Mouse (Mus musculus): ENCODE measurements around the gene Psd4. TPM values are rescaled to one million over a fixed set of nuclear protein-coding genes. Genes with fewer than 3 reads are reported as not detected.

The Psd4 gene
- total and polyA plus RNA-seq, 3 experiments: 0.84 to 2.6 (median 2.3) TPM

GRCm38 (mm10) chr2:24385111-24385961, 18.0 kb downstream of the Psd4 start:
- DNase-seq: no peak

GRCm38 (mm10) chr2:24386158-24386963, 19.0 kb downstream of the Psd4 start:
- DNase-seq: no peak

GRCm38 (mm10) chr2:24386964-24387320, 19.6 kb downstream of the Psd4 start:
- DNase-seq: no peak

- DNase-seq: no peak
These were observed 20.2 kb downstream of the Psd4 start for GRCm38 (mm10) chr2:24387361-24388283.

GRCm38 (mm10) chr2:24393251-24393650, 25.9 kb downstream of the Psd4 start:
- DNase-seq: no peak

- no peak for DNase-seq
These were observed 29.7 kb downstream of the Psd4 start for GRCm38 (mm10) chr2:24397115-24397514.

- no peak for DNase-seq
These were observed 33.3 kb downstream of the Psd4 start for GRCm38 (mm10) chr2:24400711-24401110.

GRCm38 (mm10) chr2:24405345-24406012, 38.1 kb downstream of the Psd4 start:
- peak; percentile 79 for DNase-seq

GRCm38 (mm10) chr2:24407701-24408485, 40.5 kb downstream of the Psd4 start:
- DNase-seq: no peak

- DNase-seq: peak; percentile 66
These were observed 41.8 kb downstream of the Psd4 start for GRCm38 (mm10) chr2:24409166-24409565.

GRCm38 (mm10) chr2:24413172-24413571, 45.8 kb downstream of the Psd4 start:
- no peak for DNase-seq

GRCm38 (mm10) chr2:24413677-24414076, 46.3 kb downstream of the Psd4 start:
- no peak for DNase-seq

GRCm38 (mm10) chr2:24416668-24417067, 49.3 kb downstream of the Psd4 start:
- no peak for DNase-seq

GRCm38 (mm10) chr2:24417106-24417505, 49.7 kb downstream of the Psd4 start:
- DNase-seq: no peak

- no peak for DNase-seq
These were observed 50.2 kb downstream of the Psd4 start for GRCm38 (mm10) chr2:24417564-24417963.

GRCm38 (mm10) chr2:24421211-24421863, 54.0 kb downstream of the Psd4 start:
- no peak for DNase-seq

- DNase-seq: no peak
These were observed 55.4 kb downstream of the Psd4 start for GRCm38 (mm10) chr2:24422815-24423214.

- no peak for DNase-seq
These were observed 58.2 kb downstream of the Psd4 start for GRCm38 (mm10) chr2:24425630-24426029.

- no peak for DNase-seq
These were observed 60.7 kb downstream of the Psd4 start for GRCm38 (mm10) chr2:24427866-24428675.
